Mouse (Mus musculus): ENCODE results near the gene Sstr5. TPM values are rescaled to one million over a fixed set of nuclear protein-coding genes. Genes with fewer than 3 reads are reported as not detected.

Gene Sstr5
- polyA plus RNA-seq, 1 experiment from 2014 or later = 0.76 TPM

GRCm38 (mm10) chr17:25480152-25480551 is 16.9 kb downstream of the Sstr5 start:
- Histone ChIP-seq H3K4me3 (replicated peaks; ENCODE audit: low read length) (no peak overlapping the region), H3K9me3 (ENCODE audit: control insufficient read depth, low read length) (no peaks in the 10 kb centered on the region), H3K4me1 (replicated peaks; ENCODE audit: control insufficient read depth, insufficient read depth, low read length) (no peaks in the 10 kb centered on the region), H3K9ac (no peak overlapping the region), H3K27ac (no peak overlapping the region), H3K36me3 (replicated peaks; ENCODE audit: control insufficient read depth, insufficient read depth) (no peaks in the 10 kb centered on the region), H3K27me3 (ENCODE audit: control insufficient read depth, insufficient read depth, low read length) (0 out of 2 replicates have a peak, but pooled peaks cover 2% of the 10 kb centered on the region), H3K4me2 (replicated peaks) (no peak overlapping the region)
- DNase-seq (ENCODE audit: low spot score) (no peak), ATAC-seq (ENCODE audit: low FRiP score) (no peak)
- WGBS = 33% methylated on average over 8 of the region's 8 CpGs

GRCm38 (mm10) chr17:25475946-25476744 is 20.9 kb downstream of the Sstr5 start:
- 42% methylated on average over 19 of the region's 19 CpGs for WGBS
- no peaks in the 10 kb centered on the region for H3K36me3 ChIP-seq (replicated peaks; ENCODE audit: control insufficient read depth, insufficient read depth)
- 0 out of 2 replicates have a peak overlapping the region, but pooled peaks have one; percentile 9 for H3K9ac ChIP-seq

GRCm38 (mm10) chr17:25474330-25475077 is 22.6 kb downstream of the Sstr5 start:
- peak overlapping the region; percentile 26 for H3K4me3 ChIP-seq (replicated peaks; ENCODE audit: low read length)
- H3K4me1 ChIP-seq (replicated peaks; ENCODE audit: control insufficient read depth, insufficient read depth, low read length) = no peaks in the 10 kb centered on the region
- 0 out of 2 replicates have a peak overlapping the region, but pooled peaks have one; percentile 29 for H3K9ac ChIP-seq
- H3K9me3 ChIP-seq (ENCODE audit: control insufficient read depth, low read length) = no peaks in the 10 kb centered on the region
- WGBS = 3% methylated on average over 38 of the region's 38 CpGs
- peaks cover 23% of the 10 kb centered on the region for H3K27me3 ChIP-seq (ENCODE audit: control insufficient read depth, insufficient read depth, low read length)
- H3K36me3 ChIP-seq (replicated peaks; ENCODE audit: control insufficient read depth, insufficient read depth) = no peaks in the 10 kb centered on the region
- peak overlapping the region; percentile 63 for H3K4me2 ChIP-seq (replicated peaks)
- no peak; the same call in 1 of the 2 replicates for ATAC-seq (ENCODE audit: low FRiP score)
- DNase-seq (ENCODE audit: low spot score) = peak; percentile 61
- no peak overlapping the region for H3K27ac ChIP-seq

More at GRCm38 (mm10) chr17:25475946-25476744, 20.9 kb downstream of the Sstr5 start:
- Histone ChIP-seq H3K4me2 (replicated peaks) (no peak overlapping the region), H3K4me1 (replicated peaks; ENCODE audit: control insufficient read depth, insufficient read depth, low read length) (no peaks in the 10 kb centered on the region), H3K27ac (no peak overlapping the region), H3K4me3 (replicated peaks; ENCODE audit: low read length) (no peak overlapping the region), H3K9me3 (ENCODE audit: control insufficient read depth, low read length) (no peaks in the 10 kb centered on the region), H3K27me3 (ENCODE audit: control insufficient read depth, insufficient read depth, low read length) (peaks cover 23% of the 10 kb centered on the region)
- ATAC-seq (ENCODE audit: low FRiP score) (no peak), DNase-seq (ENCODE audit: low spot score) (peak; percentile 87)

DNA sequence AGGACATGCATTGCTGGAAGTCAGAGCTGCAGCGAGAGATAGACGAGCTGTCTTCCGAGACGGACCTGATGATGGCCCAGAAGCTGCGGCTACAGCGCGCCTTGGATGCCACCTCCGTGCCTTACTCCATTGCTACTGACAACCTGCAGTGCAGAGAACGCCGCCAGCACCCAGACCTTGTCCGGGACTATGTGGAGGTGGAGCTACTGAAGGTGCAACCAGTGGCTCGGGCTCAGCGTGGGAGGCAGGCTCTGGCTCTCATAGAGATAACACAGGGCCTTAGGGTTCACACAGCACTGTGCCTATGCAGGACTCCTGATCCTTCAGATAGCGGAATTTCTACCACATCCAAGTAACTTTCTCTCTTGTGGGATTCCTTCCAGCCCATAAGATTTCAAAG is 25.0 kb downstream of the Sstr5 start:
- no peaks in the 10 kb centered on the region for H3K4me1 ChIP-seq (replicated peaks; ENCODE audit: control insufficient read depth, insufficient read depth, low read length)
- H3K9me3 ChIP-seq (ENCODE audit: control insufficient read depth, low read length) = no peaks in the 10 kb centered on the region
- WGBS = 58% methylated on average over 14 of the region's 14 CpGs
- DNase-seq (ENCODE audit: low spot score) (no peak), ATAC-seq (ENCODE audit: low FRiP score) (no peak)
- H3K9ac ChIP-seq = no peak overlapping the region
- no peak overlapping the region for H3K4me3 ChIP-seq (replicated peaks; ENCODE audit: low read length)
- H3K27ac ChIP-seq = no peak overlapping the region
- H3K36me3 ChIP-seq (replicated peaks; ENCODE audit: control insufficient read depth, insufficient read depth) = no peaks in the 10 kb centered on the region
- peaks cover 23% of the 10 kb centered on the region for H3K27me3 ChIP-seq (ENCODE audit: control insufficient read depth, insufficient read depth, low read length)
- 0 out of 2 replicates have a peak overlapping the region, but pooled peaks have one; percentile 8 for H3K4me2 ChIP-seq (replicated peaks)

DNA sequence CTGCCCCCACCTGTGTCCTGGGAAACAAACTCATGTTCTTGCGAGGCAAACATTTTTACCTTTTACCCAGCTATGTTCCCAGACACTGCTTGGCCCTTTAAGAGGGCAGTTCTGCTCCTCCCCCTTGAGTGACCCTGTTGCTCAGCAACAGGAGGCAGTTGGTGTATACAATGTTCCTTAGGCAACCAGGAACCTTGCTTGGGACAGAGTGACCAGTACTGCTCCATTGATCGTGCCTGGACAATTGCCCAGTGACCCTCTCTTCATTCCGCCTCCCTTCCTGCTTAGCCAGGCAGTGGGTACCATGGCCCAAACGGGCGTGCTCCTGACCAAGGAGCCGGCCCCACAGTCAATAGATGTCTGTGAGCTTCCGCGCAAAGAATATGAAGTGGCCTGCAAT is 25.7 kb downstream of the Sstr5 start:
- Histone ChIP-seq H3K36me3 (replicated peaks; ENCODE audit: control insufficient read depth, insufficient read depth) (no peaks in the 10 kb centered on the region), H3K9ac (0 out of 2 replicates have a peak overlapping the region, but pooled peaks have one; percentile 6), H3K27me3 (ENCODE audit: control insufficient read depth, insufficient read depth, low read length) (peaks cover 23% of the 10 kb centered on the region), H3K4me2 (replicated peaks) (0 out of 2 replicates have a peak overlapping the region, but pooled peaks have one; percentile 8), H3K27ac (no peak overlapping the region), H3K4me1 (replicated peaks; ENCODE audit: control insufficient read depth, insufficient read depth, low read length) (no peaks in the 10 kb centered on the region), H3K9me3 (ENCODE audit: control insufficient read depth, low read length) (no peaks in the 10 kb centered on the region), H3K4me3 (replicated peaks; ENCODE audit: low read length) (no peak overlapping the region)
- WGBS = 23% methylated on average over 8 of the region's 8 CpGs
- DNase-seq (ENCODE audit: low spot score) = no peak
- no peak for ATAC-seq (ENCODE audit: low FRiP score)

DNA sequence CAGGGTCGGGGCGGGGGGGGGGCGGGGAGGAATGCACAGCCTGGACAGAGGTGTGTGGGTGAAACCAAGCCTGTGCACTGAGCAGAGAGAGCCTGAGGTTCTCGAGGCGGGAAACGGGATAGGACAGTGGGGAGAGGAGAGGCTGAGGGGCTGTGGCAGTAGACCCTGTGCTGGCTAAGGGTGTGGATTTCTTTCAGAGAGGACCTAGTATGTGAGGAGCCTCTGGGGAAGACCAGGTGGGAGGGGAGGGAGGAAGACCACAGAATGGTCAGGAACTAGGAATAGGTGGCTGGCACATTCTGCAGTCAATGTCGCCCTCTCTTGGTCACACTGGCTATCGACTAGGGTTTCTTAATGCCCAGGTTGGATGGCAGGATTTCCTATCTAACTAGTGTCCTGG is 27.3 kb downstream of the Sstr5 start:
- H3K9me3 ChIP-seq (ENCODE audit: control insufficient read depth, low read length) = no peaks in the 10 kb centered on the region
- no peaks in the 10 kb centered on the region for H3K4me1 ChIP-seq (replicated peaks; ENCODE audit: control insufficient read depth, insufficient read depth, low read length)
- H3K27ac ChIP-seq = no peak overlapping the region
- H3K4me2 ChIP-seq (replicated peaks) = no peak overlapping the region
- H3K4me3 ChIP-seq (replicated peaks; ENCODE audit: low read length) = no peak overlapping the region
- H3K27me3 ChIP-seq (ENCODE audit: control insufficient read depth, insufficient read depth, low read length) = peaks cover 17% of the 10 kb centered on the region
- no peaks in the 10 kb centered on the region for H3K36me3 ChIP-seq (replicated peaks; ENCODE audit: control insufficient read depth, insufficient read depth)
- 36% methylated on average over 8 of the region's 8 CpGs for WGBS
- ATAC-seq (ENCODE audit: low FRiP score) (peak; percentile 49; the same call in 1 of the 2 replicates), DNase-seq (ENCODE audit: low spot score) (peak; percentile 89)
- no peak overlapping the region for H3K9ac ChIP-seq

DNA sequence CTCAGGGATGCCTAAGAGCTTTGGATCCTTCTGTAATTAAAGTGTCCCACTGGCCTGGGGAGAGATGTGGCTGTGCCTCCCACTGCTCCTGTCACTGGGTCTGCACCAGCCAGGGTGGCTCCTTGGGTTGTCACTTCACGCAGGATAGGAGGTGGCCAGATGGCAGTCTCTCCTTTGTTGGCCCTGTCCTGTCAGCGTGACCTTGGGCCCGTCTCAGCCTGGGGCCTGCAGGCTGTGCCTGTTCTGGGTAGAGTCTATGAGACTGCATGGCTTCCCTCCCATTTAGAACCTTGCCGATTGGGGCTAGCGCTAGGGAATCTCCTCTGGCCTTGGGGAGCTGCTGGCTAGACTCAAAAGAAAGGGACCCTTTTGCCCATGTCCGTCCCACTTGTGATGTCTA is 28.8 kb downstream of the Sstr5 start:
- no peak overlapping the region for H3K4me2 ChIP-seq (replicated peaks)
- no peaks in the 10 kb centered on the region for H3K4me1 ChIP-seq (replicated peaks; ENCODE audit: control insufficient read depth, insufficient read depth, low read length)
- WGBS = 66% methylated on average over 6 of the region's 6 CpGs
- ATAC-seq (ENCODE audit: low FRiP score) (no peak), DNase-seq (ENCODE audit: low spot score) (no peak)
- no peak overlapping the region for H3K9ac ChIP-seq
- H3K9me3 ChIP-seq (ENCODE audit: control insufficient read depth, low read length) = no peaks in the 10 kb centered on the region
- peaks cover 8% of the 10 kb centered on the region; the same call in 1 of the 2 replicates for H3K27me3 ChIP-seq (ENCODE audit: control insufficient read depth, insufficient read depth, low read length)
- no peaks in the 10 kb centered on the region for H3K36me3 ChIP-seq (replicated peaks; ENCODE audit: control insufficient read depth, insufficient read depth)
- no peak overlapping the region for H3K4me3 ChIP-seq (replicated peaks; ENCODE audit: low read length)
- no peak overlapping the region for H3K27ac ChIP-seq

- ATAC-seq (ENCODE audit: low FRiP score) = no peak
- 75% methylated on average over 6 of the region's 6 CpGs for WGBS
- no peak overlapping the region for H3K27ac ChIP-seq
Measured at GRCm38 (mm10) chr17:25467781-25468180, 29.3 kb downstream of the Sstr5 start.

DNA sequence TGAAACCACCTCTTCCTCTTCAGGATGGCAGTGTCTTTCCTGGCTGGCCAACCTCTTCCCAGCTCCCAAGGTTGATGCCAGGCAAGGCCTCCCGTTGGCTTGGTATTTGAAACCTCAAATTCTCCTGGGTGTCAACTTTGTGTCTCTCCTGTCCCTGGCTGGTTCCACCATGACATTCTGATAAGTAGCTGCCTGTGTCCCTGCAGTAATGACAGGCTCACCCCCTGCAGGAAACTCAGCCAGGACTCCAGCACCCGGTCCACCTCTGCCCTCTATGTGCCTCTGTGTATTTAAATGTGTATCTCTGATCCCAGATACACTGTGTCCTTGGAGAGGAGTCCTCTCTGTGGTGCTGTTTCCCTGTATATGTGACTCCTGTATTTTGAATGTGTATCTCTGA is 30.8 kb downstream of the Sstr5 start:
- ATAC-seq (ENCODE audit: low FRiP score) (no peak), DNase-seq (ENCODE audit: low spot score) (no peak)
- WGBS = 87% methylated on average over 2 of the region's 2 CpGs
- no peak overlapping the region for H3K9ac ChIP-seq
- 0 out of 2 replicates have a peak, but pooled peaks cover 7% of the 10 kb centered on the region for H3K4me1 ChIP-seq (replicated peaks; ENCODE audit: control insufficient read depth, insufficient read depth, low read length)
- no peaks in the 10 kb centered on the region for H3K27me3 ChIP-seq (ENCODE audit: control insufficient read depth, insufficient read depth, low read length)
- no peak overlapping the region for H3K27ac ChIP-seq
- H3K4me3 ChIP-seq (replicated peaks; ENCODE audit: low read length) = no peak overlapping the region
- H3K36me3 ChIP-seq (replicated peaks; ENCODE audit: control insufficient read depth, insufficient read depth) = no peaks in the 10 kb centered on the region
- H3K9me3 ChIP-seq (ENCODE audit: control insufficient read depth, low read length) = no peaks in the 10 kb centered on the region
- H3K4me2 ChIP-seq (replicated peaks) = no peak overlapping the region

More at GRCm38 (mm10) chr17:25467781-25468180, 29.3 kb downstream of the Sstr5 start:
- H3K36me3 ChIP-seq (replicated peaks; ENCODE audit: control insufficient read depth, insufficient read depth) = no peaks in the 10 kb centered on the region
- no peaks in the 10 kb centered on the region for H3K9me3 ChIP-seq (ENCODE audit: control insufficient read depth, low read length)
- H3K4me1 ChIP-seq (replicated peaks; ENCODE audit: control insufficient read depth, insufficient read depth, low read length) = 0 out of 2 replicates have a peak, but pooled peaks cover under 1% of the 10 kb centered on the region
- peaks cover 7% of the 10 kb centered on the region; the same call in 1 of the 2 replicates for H3K27me3 ChIP-seq (ENCODE audit: control insufficient read depth, insufficient read depth, low read length)
- no peak for DNase-seq (ENCODE audit: low spot score)
- no peak overlapping the region for H3K9ac ChIP-seq
- no peak overlapping the region for H3K4me2 ChIP-seq (replicated peaks)
- no peak overlapping the region for H3K4me3 ChIP-seq (replicated peaks; ENCODE audit: low read length)

Measured in hindbrain, embryonic 14.5 days (tissue).